Mouse (Mus musculus) naive thymus-derived CD4-positive, alpha-beta T cell, adult 5 months (primary cell): ENCODE results near the gene Klhdc8a. TPM values are rescaled to one million over a fixed set of nuclear protein-coding genes. Genes with fewer than 3 reads are reported as not detected.

ENCODE experiments used
- polyA plus RNA-seq: library from polyadenylated mRNA; unstranded; fragments of 100-300 nt; shearing (Covaris generic); gene quantifications from one replicate; pipeline ENCODE4 v1.2.1, GENCODE M21; 2017

Gene Klhdc8a
- polyA plus RNA-seq = 0.07 TPM

DNA sequence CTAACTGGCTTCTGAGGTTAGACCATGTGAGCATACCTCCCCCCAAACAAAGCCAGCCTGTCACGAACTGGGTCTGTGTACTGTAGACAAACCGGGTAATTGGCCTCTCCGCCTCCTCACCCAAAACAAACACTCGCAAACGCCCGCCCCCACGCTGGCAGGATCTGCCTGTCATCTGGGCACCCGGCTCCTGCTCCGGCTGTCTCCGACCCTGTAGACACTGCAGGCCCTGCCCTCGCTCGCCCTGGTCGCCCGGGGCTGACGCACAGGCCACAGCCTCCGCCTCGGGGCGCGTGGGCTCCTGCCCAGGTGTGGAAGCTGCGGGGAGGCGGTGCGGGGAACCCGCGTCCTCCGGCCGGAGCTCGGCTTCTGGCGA is at the start of gene Klhdc8a:
Klhdc8a (plus strand) TSS at position 202 of the 376 bp plus-strand sequence.

GRCm38 (mm10) chr1:132315889-132316624 is 17.6 kb downstream of the Klhdc8a start, which contains the start of gene Nuak2:
Nuak2 (plus strand) TSS chr1:132316126.

Other genes starting within 250 kb of the Klhdc8a start
- 79.3 TPM for gene Mfsd4a, start 230.6 kb upstream of the Klhdc8a start, polyA plus RNA-seq
- not detected for gene Cdk18, start 158.9 kb upstream of the Klhdc8a start, polyA plus RNA-seq
- gene Lemd1, start 107.2 kb upstream of the Klhdc8a start, polyA plus RNA-seq = not detected
- gene AC124108.1, start 107.2 kb upstream of the Klhdc8a start, polyA plus RNA-seq = not detected
- gene Gm10188, start 68.9 kb upstream of the Klhdc8a start, polyA plus RNA-seq = not detected
- 11.6 TPM for gene Nuak2, start 17.5 kb downstream of the Klhdc8a start, polyA plus RNA-seq
- gene Tmcc2, start 92.7 kb downstream of the Klhdc8a start, polyA plus RNA-seq = 0.26 TPM
- gene Dstyk, start 118.9 kb downstream of the Klhdc8a start, polyA plus RNA-seq = 9.1 TPM
- 54.7 TPM for gene Rbbp5, start 178.7 kb downstream of the Klhdc8a start, polyA plus RNA-seq
- 6.4 TPM for gene Tmem81, start 207.6 kb downstream of the Klhdc8a start, polyA plus RNA-seq
- gene Cntn2, start 244.6 kb downstream of the Klhdc8a start, polyA plus RNA-seq = not detected